Mouse (Mus musculus) kidney, postnatal 36 days (tissue): ENCODE measurements around the gene 0610030E20Rik.
A peak's percentile ranks its signal among the peaks of the same experiment; 100 is the strongest.

ENCODE experiments used
- DNase-seq, 2 experiments: peaks; one replicate each; pipeline ENCODE4 v3.0.0; 2021 to 2022; ENCODE audit warnings: mixed read lengths in 2 of 2

Gene 0610030E20Rik

DNA sequence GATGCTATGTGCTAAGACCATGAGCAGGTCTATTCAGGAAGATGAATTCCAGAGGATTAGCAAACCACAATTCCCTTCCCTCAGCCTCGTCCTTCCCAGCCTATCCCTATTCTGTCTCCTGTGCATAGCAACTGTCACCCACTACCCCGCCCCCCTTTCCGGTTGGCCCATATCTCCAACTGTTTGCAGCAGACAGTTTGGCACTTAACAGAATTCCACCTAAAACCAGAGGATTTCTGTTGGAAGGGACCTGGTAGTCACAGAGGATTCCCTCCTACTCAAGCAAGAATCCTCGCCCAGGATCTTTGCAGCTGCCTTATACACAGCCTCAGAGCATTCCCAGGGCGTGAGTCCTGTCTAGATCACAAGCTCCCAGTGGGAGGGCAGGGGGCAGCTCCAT, 24.0 kb downstream of the 0610030E20Rik start:
- peak; percentile 62 to 77 for DNase-seq

DNA sequence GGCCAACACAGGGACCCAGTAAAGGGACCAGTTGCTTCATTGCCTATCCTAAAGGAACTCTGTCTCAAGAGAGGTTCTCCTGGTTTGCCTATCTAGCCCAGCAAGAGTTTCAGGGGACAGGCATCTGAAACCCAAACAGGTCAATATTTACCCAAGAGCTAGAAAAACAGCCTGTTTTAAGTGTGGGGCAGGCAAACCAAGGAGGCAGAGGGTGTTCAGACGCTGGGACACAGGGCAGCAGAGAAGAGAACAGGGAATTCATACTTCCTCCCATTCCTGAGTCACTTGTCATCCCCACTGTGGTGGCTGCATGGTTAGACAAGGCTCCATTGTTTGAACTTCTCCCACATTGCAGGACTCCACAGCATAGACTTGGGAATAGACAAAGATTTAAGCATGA, 24.5 kb downstream of the 0610030E20Rik start:
- no peak for DNase-seq

DNA sequence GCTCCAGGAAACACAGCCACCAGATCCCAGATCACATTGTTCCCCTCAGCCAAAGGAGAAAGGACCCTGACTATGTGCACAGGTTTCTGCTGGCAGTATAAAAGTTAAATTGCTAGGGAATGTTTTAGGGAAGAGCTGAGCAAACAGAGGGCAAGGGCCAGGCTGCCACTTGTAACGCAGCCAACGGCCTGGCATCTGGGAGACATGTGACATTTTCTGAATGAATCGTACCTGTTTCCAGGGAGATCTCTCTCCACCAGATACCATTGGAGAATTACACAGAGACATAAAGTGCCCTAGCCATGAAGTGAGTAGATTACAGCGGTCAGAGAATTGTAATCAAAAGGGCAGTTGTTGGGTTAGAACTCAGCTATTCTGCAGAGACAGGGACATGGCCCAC, 26.1 kb downstream of the 0610030E20Rik start:
- peak; percentile 59 to 76 for DNase-seq

DNA sequence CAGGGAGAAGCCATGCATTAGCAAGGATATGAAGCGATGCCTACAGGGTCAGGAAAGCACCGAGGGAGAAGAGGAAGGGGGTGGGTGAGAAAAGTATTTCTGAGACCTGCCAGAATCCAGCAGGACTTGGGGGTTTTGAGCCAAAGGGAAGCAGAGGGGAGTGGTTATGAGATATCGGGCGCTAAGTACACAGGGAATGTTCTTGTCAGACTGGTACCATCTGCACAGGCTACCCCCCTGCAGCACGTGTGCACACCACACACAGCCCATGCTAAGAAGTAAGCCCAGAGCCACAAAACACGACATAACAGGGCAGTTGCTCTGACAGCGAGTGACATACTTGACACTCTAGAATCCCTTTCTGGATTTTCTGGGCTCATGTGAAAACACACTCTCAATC, 27.1 kb downstream of the 0610030E20Rik start:
- DNase-seq = no peak

DNA sequence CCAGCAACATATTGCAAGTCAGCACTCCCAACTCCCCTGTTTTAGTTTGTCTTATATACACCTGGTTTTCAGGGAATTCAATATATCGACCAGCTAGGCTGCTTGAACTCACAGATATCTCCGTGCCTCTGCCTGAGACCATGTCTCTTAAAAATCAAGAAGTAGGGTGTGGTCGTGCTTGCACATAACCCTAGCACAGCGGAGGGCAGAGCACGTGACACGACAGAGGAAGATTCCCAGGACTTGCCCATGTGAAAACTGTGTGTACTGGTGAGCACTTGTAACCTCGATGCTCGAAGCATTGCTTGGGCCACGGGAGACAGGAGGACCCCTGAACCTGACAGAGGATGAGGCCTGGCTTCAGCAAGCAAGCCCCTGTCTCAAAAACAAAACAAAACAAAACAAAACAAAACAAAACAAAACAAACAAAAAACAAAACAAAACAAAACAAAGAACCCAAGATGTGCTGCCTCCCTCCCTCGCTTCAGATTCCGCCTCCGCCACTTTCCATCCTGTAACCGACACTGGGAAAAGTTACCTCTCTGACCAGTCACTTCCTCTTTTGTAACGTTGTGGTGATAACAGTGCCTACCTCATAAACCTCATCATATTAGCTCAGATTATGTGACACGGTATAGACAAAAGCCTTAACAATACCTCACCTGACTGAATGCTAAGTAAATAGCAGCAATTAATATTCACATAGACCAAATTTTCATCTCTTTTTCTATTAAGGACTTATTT, 27.9 kb downstream of the 0610030E20Rik start:
- no peak for DNase-seq

DNA sequence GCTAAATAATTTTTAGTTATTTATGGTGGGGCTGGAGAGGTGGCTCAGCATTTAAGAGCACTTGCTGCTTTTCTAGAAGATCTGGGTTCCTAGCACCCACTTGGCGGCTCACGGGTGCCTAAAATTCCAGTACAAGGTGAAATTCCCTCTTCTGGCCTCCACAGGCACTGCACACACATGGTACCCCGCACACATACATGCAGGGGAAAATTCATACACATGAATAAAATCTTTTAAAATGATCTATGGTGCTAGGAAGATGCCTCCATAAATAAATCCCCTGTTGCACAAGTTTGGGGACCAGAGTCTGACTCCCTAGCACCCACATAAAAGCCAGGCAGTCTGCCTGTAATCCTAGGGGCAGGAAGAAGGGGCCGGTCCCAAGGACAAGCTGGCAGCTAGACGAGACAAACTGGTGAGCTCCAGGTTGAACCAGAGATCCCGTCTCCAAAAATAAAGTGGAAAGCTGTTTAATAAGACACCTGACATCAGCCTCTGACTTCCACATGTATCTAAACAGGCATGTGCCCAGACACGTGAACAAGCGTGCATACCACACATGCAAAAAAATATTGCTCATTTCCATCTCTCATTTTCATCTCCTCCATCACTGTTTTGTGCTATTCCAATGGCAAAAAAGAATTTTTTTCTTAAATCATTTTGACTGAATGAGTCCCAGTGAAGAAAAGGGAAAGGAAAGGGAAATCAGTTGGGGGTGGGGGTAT, 31.6 kb downstream of the 0610030E20Rik start:
- DNase-seq = no peak

DNA sequence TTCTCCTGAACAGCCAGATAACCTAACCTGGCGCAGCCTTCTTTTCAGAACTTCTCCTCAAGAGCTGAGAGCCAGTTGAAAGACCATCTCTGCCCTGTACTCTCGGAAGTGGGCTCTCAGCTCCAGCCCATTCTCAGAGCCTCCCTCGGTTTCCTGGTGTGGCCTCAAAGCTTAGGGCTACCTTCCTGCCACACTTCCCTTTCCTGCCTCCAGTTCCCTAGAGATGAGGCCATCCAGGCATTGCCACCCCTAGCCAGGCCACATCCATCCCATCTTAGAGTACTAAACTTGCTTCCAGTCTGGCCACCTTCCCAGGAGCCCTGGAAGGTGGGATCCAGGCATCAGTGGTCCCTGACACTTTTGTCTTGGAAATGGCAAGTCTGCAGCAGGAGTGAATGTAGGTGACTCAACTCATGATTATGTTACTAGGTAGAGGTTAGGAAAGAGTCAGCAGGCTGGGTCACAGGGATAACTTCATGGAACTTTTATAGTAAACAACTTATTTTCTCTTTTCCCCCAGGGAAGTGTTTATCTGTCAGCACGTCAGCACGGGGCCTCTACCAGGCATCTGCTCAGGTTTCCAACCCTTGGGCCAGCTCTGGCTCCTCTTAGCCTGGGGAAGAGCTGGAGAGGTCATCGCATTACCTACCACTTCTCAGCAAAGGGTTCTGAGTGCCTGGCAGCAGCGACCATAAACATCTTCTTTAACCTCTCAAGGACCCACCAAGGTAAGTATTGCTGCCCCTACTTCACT, 32.4 kb downstream of the 0610030E20Rik start:
- peak; percentile 54 to 58 for DNase-seq

DNA sequence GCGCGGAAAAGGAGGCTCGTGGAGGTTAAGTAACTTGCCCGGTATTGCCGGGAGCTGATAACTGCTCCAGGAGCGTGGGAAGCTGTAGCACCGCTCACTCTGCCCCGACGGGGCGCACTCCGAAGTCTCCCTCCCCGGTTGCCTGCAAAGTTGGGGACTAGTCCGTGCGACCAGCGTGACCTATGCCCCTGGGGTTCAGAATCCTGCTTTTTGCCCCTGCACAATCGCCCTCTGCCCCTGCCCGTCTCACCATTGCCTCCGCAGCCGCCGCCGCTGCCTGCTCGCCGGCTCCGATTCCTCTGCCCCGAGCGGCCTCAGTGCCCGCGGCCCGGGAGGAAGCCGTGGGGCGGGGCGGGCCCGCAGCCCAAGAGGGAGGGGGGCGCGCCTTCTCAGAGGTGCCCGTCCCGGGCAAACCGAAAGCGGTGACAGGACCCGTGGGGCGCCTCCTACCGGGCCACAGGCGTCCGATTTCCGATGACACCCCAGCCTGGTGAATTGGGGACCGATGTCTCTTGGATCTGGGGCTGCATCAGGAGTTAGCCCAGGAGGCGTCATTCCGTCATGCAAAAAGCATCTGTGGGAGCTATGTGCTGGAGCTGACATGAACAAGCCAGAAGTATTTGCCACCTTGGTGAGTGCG, 33.1 kb downstream of the 0610030E20Rik start, which contains the start of gene Vamp5:
Gene Vamp5 (minus strand): TSS at position 338 of the 640 bp plus-strand sequence.
- peak; percentile 90 to 94 for DNase-seq

DNA sequence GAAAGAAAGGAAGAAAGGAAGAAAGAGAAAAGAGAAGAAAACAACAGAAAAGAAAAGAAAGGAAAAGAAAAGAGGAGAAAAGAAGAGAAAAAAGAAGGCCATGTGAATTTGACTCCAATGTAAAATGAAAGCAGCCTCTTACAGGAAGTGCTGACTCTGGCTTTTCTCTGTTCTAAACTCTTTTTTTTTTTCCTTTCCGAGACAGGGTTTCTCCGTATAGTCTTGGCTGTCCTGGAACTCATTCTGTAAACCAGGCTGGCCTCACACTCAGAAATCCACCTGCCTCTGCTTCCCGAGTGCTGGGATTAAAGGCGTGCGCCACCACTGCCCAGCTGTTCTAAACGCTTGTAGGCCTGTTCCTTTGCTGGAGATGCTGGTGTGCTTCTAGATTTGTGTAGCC, 35.4 kb downstream of the 0610030E20Rik start:
- no peak for DNase-seq

DNA sequence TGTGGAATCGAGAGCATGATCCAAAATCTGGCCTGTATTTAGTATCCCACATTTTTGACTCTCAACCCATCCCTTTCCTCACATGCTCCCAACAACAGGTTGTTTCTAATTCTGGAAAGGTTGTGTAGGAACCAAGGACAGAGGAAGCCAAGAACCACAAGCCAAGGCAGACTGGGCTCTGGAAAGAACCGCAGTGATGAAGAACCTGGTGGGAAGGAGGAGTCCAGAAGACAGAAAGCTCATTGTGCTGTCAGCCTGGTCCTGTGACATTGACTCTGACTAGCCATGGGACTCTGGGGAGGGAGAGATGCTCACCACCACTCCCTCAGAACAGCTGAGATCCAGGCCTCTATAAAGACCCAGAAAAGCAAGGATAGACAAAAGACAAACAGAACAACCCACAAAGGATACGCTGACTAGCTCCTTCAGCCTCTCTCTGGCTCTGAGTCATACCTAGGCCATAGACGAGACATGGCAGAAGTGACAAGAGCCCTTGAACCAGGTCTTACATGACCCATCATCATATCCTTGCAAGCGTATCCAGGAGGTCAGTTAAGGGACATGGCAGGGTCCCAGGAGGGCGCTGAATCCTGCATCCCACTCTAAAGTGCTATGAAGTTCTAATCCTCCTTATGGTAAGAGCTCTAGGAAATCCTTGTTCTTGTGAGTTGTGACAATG, 36.2 kb downstream of the 0610030E20Rik start:
- no peak for DNase-seq

DNA sequence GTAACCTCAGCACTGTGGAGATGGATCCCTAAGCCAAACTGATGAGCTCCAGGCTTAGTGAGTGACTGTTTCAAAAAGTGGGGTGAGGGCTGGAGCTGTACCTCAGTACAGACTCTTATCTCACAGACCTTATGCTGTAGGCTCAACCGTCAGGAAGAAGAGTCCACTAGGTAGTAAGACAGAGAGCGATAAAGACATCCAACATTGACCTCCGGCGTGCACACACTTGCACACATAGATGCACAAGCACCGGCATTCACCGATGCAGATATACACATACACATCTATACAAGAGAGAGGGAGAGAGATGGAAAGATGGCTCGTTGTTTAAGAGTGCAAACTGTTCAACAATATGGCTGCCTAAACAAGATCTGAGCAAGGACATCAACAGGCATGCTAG, 36.8 kb downstream of the 0610030E20Rik start:
- DNase-seq = no peak

DNA sequence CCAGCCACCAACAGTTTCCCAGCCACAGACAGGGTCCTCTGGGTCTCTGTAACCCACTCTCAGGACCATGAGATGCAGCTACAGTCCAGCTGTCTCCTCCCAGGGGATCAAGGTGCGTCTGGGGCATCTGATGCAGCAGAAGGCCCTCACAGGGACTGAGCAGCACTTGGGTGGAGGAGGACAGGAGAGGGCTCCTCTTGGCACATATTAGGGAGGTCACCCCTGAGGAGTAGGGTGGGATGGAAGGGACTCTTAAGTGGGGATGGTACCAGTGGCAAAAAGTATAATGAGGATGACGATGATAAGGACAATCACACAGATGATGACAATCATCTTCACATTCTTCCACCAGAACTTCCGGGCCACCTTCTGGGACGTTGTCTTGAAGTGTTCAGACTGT, 38.1 kb downstream of the 0610030E20Rik start:
- DNase-seq = no peak

DNA sequence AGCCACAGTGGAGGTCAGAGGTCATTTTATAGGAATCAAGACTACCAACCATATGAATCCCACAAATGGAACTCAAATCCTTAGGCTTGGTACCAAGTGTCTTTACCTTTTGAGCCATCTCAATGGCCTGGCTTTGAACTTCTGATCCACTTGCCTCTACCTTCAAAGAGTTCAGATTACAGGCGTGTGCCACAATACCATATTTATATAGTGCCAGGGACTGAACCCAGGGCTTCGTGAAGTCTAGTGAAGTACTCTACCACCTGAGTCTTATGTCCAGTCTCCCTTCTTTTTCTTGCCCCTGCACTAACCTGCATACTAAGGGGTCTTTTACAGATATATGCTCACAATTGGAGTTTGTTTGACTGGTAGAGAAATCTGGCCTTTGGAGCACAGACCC, 39.4 kb downstream of the 0610030E20Rik start:
- DNase-seq = no peak

DNA sequence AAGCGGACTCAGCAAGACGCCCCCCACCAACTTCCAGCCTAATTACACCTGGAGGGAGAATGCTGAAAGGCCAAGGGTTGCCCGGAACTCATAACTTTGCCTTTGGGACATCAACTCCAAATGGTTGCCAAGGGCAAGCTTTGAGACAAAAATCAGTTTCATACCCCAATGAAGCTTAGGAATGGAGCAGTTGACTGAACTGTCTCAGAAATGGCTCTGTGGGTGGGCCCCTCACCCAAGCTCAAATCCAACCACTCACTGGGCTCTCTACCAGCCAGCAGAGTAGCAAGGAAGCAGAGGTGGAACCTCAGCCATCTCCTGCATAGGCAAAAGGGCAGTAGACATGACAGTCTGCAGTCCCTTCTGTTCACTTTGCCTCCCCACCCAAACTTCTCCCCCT, 40.7 kb downstream of the 0610030E20Rik start:
- no peak for DNase-seq

DNA sequence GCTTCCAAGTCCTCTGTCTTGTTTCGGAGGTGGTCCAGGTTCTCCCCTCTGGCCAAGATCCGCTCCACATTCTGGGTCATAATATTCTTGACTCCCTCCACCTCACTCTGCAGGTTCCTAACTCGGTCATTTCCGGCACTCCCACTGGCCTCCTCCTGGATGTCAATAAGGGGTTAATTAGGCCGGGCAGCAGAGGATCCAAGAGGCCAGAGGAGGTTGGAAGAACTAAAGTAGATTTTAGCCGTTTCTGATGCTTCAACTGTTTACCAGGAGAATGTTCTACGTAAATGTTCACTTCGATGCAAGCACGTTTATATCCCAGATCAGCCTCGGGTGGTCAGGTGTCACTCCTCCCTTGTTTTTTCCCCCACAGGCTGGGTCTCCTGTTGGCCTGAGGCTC, 41.1 kb downstream of the 0610030E20Rik start:
- no peak for DNase-seq

DNA sequence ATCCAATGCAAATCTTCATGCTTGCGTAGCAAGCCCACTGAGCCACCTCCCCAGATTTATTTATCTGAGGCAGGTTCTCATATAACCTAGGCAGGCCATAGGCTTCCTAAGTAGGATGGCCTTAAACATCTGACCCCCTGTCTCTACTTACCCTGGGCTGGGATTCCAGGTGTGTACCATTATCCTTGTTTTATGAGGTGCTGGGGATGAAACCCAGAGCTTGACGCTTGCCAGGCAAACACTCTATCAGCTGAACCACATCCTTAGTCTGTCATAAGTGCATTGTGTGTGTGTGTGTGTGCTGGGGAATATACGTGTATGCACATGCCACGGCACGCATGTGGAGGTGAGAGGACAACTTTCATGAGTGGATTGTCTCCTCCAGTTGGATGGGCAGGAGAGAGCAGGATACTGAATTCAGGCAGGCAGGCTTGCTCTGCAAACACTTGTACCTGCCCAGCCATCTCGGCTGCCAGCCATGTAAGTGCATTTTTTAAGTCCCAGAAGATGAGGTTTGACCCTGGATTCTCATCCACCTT, 41.7 kb downstream of the 0610030E20Rik start:
- DNase-seq = no peak

DNA sequence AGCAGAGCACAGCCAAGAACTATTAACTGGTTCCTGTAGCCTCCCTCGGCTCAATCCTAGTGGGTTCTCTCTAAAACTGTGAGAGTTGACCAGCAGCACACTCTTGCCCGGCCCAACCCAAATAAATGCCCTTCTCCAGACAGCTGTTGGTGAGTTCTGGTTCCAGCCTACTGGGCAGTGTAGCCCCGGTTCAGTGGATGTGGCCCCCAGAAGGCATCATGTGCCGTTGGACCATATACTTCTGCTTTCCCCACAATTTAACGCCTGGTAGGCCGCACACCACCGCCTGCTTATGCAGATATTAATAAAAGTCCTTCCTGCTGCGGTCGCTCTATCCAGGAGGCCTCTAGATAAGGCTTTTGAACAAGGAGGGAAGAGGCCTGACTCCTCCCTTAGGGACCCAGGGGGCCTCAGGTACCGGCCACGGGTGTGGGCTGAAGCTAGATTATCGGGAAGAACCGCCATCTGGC, 42.4 kb downstream of the 0610030E20Rik start:
- DNase-seq = peak; percentile 49 to 62

DNA sequence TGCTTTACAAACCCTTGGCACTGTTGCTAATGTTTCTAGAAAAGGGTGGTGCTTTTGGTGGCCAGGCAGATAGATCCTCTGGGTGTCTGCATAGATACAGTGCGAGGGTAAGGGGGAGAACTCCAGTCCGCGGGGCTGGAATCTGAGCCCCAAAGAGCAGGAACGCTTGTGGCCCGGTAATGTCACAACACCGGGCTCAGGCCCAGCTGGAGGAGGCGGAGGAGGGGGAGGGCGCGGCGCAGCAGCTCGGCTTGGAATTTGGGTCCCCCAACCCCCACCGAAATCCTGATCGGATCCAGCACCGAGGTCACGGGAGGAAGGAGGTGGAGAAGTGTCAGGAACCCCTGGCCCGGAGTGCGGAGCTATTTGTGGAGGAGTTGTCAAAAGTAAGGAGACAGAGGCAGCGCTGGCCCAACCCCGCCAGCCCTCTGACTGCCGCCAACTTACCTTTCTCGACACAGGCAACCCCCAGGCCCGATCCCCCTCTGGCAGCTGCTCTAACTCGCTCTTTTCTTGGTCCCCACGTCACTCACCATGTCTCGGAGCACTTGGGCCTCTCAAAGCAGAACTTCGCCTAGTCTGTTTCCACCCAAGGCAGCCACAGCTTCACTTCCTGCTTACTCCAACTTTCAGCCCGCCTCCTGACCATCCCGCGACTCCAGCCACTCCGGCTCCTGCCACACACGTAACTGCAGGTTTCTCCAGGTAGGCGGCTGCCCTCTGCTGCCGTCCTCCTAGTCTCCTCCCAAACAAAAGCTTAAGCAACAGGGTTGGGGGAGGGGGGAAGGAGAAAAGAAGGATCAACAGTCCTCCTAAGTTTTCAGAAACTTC, 43.0 kb downstream of the 0610030E20Rik start, which contains the start of gene Vamp8:
Gene Vamp8 (minus strand): TSS at position 763 of the 831 bp plus-strand sequence.
- peak; percentile 94 to 95 for DNase-seq

DNA sequence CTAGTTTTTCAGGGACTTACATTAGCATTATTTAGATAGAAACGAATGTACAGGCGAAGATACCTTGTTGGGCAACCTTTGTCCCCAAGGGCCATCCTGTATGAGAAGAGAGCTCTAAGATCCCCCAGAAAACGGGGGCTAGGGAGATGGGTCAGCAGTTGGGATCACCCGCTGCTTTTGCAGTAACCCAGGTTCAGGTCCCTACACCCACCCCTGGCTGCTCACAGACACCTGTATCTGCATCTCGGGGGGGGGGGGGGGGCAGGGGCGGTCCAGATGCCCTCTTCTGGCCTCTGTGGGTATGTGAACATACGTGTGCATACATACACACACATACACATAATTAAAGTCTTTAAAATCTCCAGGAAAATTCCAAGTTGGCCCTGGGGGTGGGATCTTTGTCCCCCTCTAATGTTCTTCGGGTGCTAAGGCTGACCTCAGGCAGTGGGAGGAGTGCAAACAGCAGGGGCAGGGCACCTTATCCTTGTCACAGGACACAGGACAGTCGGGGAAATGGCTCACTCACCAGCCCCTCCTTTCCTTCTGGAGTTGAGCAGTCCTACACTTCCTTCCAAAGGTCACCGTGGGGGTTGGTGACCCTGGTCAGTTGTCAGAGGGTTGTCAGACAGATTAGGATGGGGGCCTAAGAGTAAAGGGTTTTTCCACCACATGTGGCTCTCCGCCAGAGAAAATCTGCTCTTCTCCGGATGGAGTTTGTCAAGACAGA, 43.8 kb downstream of the 0610030E20Rik start:
- peak; percentile 94 to 96 for DNase-seq

DNA sequence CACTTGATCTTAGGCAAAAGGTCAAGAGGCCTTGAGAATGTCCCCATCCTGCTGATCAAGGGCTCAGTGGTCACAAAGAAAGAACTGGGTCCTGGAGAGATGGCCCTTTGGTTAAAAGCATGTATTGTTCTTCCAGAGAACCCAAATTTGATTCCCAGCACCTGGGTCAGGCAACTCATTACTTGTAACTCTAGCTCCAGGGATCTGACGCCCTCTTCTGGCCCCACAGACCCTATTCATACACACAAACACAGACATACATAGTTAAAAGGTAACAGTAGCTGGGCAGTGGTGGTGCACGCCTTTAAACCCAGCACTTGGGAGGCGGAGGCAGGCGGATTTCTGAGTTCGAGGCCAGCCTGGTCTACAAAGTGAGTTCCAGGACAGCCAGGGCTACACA, 45.2 kb downstream of the 0610030E20Rik start:
- no peak for DNase-seq
